Mouse (Mus musculus) heart, postnatal 0 days (tissue): ENCODE data around the gene Mcat. TPM values are rescaled to one million over a fixed set of nuclear protein-coding genes. Genes with fewer than 3 reads are reported as not detected.

Experiments
- ATAC-seq: fragments of 200-750 bp; cut with Nextera tagmentation; 2 replicates; pipeline ENCODE4 v1.8.0; 2017; ENCODE audit warnings: low read depth, moderate number of reproducible peaks, moderate library complexity; ENCODE audit not compliant: insufficient read depth
- DNase-seq: peaks from one replicate; pipeline ENCODE4 v3.0.0-alpha.2; 2016; ENCODE audit warnings: low spot score
- H3K27ac ChIP-seq: fragments of 300-500 bp; sonication (generic); 2 replicates; pipeline ENCODE4 v1.5.1; 2014; ENCODE audit warnings: low read depth, mild to moderate bottlenecking
- H3K27me3 ChIP-seq: fragments of 300-500 bp; sonication (generic); 2 replicates; pipeline ENCODE4 v1.6.1; 2014; ENCODE audit warnings: low read length, mixed read lengths; ENCODE audit not compliant: control insufficient read depth, insufficient read depth
- H3K36me3 ChIP-seq: fragments of 300-500 bp; sonication (generic); replicated peaks from 2 replicates; pipeline ENCODE4 v1.6.1; 2014; ENCODE audit warnings: low read length, mixed read lengths; ENCODE audit not compliant: control insufficient read depth, insufficient read depth
- H3K4me1 ChIP-seq: fragments of 300-500 bp; sonication (generic); 2 replicates; pipeline ENCODE4 v1.6.1; 2014; ENCODE audit warnings: antibody characterized with exemption; ENCODE audit not compliant: control insufficient read depth, insufficient read depth
- H3K4me2 ChIP-seq: fragments of 300-500 bp; sonication (generic); 2 replicates; pipeline ENCODE4 v1.6.1; 2014; ENCODE audit warnings: low read depth, mild to moderate bottlenecking, low read length, moderate library complexity
- H3K4me3 ChIP-seq: fragments of 300-500 bp; sonication (generic); 2 replicates; pipeline ENCODE4 v1.5.1; 2014; ENCODE audit warnings: low read depth, low read length
- H3K9ac ChIP-seq: fragments of 300-500 bp; sonication (generic); replicated peaks from 2 replicates; pipeline ENCODE4 v1.6.1; 2014; ENCODE audit warnings: low read depth, low read length, mixed read lengths
- H3K9me3 ChIP-seq: fragments of 300-500 bp; sonication (generic); replicated peaks from 2 replicates; pipeline ENCODE4 v1.6.1; 2016; ENCODE audit warnings: low read length; ENCODE audit not compliant: control insufficient read depth
- CTCF ChIP-seq: IDR thresholded peaks from 2 replicates; pipeline ENCODE4 v1.5.1; 2016; ENCODE audit warnings: antibody characterized with exemption, control low read depth, low read depth
- EP300 ChIP-seq: IDR thresholded peaks from 2 replicates; pipeline ENCODE4 v1.6.1; 2016; ENCODE audit warnings: antibody characterized with exemption, low read depth
- WGBS: fragments of 180-500 bp; shearing (Covaris S2); extraction: QIAGEN DNeasy Blood & Tissue Kit; methylation state at CpG from one replicate; pipeline ENCODE4 v1.1.7; 2014; 5-methylcytosine and 5-hydroxymethylcytosine counted together
- polyA plus RNA-seq: library from polyadenylated mRNA; unstranded; fragments of >200 nt; fragmentation: Nextera tagmentation; extraction: Ambion mirVana; gene quantifications from 2 replicates; pipeline ENCODE4 v1.2.1, GENCODE M21; 2015
- total RNA-seq: library from RNA; depleted of rRNA; stranded (reverse); fragments of >200 nt; gene quantifications from 2 replicates; pipeline ENCODE4 v1.2.3, GENCODE M21; 2014; ENCODE audit warnings: low replicate concordance

Mcat gene
- total and polyA plus RNA-seq, 2 experiments from 2014 or later = 36.9 to 66.6 TPM

DNA sequence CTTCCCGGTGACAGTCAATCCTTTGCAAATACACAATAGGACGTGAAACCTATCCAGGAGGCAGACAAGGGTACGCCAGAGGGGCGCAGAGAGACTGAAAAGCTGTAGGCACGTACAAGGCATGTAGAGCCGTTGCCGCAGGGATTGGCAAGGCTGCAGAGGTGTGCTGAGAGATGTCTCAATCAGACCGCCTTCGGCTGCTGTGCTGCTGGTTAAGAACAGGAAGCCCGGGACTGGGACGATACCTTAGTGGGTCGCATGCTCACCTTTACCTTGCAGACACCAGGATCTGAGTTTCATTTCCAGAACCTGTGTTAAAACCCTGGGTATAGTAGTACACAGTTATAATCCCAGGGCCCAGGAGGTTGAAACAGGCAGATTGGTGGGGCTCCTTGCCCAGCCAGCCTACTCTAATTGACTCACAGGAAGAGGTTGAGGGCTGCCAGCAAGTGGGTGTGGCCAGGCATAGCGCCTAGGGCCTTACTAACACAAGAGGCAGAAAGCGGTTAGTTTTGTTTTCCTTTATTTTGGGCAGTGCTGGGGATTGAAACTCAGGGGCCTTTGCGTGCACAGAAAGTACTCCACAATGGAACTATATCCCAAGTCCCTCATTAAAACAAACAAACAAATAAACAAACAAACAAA lies 839 bp downstream of the Mcat start:
- Histone ChIP-seq H3K9ac (no peak overlapping the region), H3K4me2 (peak overlapping the region; percentile 93), H3K27ac (peak overlapping the region; percentile 81), H3K36me3 (no peaks in the 10 kb centered on the region), H3K4me3 (peak overlapping the region; percentile 57), H3K4me1 (peaks cover 3% of the 10 kb centered on the region; the same call in 1 of the 2 replicates), H3K27me3 (no peaks in the 10 kb centered on the region), H3K9me3 (no peaks in the 10 kb centered on the region)
- no peak for TF ChIP-seq CTCF
- TF ChIP-seq EP300 = no peak
- DNase-seq (peak; percentile 79), ATAC-seq (peak; percentile 63)
- 39% methylated on average over 15 of the region's 15 CpGs for WGBS

DNA sequence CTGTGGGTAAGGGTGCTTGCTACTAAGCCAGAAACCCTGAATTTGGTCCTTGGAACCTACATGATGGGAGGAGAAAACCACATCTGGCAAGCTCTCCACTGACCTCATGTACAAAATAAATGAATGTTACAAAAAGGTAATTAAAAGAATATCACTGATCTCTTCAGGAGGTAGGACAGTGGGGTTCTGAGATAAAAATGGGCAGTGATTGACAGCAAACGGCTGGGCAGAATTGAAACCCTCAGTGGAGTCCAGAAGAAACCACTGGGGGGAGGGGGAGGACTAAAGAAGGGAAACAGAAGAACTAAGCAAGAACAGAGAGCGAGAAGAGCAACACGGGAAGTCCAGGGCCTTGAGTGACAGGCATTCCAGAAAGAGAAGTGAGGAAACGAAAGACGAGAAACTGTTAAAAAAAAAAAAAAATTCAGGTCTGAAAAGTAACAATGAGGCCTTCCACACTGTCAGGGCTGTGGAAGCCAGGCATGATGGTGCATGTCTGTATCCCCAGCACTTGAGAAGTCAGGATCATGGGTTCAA lies 2.6 kb downstream of the Mcat start:
- ATAC-seq = no peak
- Histone ChIP-seq H3K36me3 (no peaks in the 10 kb centered on the region), H3K9me3 (no peaks in the 10 kb centered on the region), H3K4me3 (no peak overlapping the region), H3K27me3 (no peaks in the 10 kb centered on the region), H3K4me1 (peaks cover 4% of the 10 kb centered on the region; the same call in 1 of the 2 replicates), H3K27ac (no peak overlapping the region), H3K9ac (no peak overlapping the region), H3K4me2 (no peak overlapping the region)
- no peak for DNase-seq
- TF ChIP-seq EP300 = no peak
- no peak for TF ChIP-seq CTCF
- WGBS = 59% methylated on average over 5 of the region's 5 CpGs

DNA sequence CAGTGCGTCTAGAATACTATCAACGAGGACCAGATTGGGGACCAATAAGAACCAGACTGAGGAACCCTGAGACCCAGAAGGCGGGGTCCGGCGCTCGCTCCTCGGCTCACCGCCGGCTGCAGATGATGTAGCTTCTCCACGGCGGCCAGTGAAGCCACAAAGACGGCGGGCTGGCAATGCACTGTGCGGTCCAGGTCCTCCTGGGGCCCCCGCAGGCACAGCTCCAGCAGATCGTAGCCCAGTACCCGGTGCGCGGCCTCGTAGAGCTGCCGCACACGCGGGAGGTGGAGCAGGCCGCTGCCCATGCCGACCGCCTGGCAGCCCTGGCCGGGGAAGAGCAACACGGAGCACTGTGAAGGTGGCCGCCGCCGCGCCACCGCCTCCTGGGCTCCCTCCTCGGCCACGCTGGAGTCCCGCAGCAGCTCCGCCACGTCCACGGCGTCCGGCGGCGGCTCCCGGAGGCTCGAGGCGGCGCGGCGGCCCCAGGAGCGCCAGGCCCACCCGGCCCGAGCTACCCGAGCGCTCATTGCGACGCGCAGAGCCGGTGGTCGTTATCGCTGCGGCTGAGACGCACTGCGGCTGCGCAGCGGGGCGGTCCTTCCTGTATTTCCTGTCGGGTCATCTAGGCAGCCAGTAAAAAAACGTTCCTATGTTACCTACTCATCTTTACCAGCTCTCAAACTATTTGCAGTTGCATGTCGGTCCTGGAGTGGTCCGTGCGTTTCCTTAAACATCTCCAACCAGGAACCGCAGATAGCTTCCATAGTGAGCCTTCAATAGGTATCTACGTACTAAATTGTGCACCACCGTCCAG lies 8.2 kb downstream of the Mcat start:
- H3K4me2 ChIP-seq = peak overlapping the region; percentile 91
- ATAC-seq = peak; percentile 88
- no peaks in the 10 kb centered on the region for H3K9me3 ChIP-seq
- WGBS = 1% methylated on average over 53 of the region's 74 CpGs
- H3K27ac ChIP-seq = peak overlapping the region; percentile 92
- H3K36me3 ChIP-seq = peaks cover 18% of the 10 kb centered on the region; the same call in 1 of the 2 replicates
- H3K9ac ChIP-seq = peak overlapping the region; percentile 92
- DNase-seq = peak; percentile 83
- H3K4me3 ChIP-seq = peak overlapping the region; percentile 88
- TF ChIP-seq CTCF (no peak), EP300 (no peak)
- peaks cover 8% of the 10 kb centered on the region; the same call in 1 of the 2 replicates for H3K4me1 ChIP-seq
- H3K27me3 ChIP-seq = no peaks in the 10 kb centered on the region

DNA sequence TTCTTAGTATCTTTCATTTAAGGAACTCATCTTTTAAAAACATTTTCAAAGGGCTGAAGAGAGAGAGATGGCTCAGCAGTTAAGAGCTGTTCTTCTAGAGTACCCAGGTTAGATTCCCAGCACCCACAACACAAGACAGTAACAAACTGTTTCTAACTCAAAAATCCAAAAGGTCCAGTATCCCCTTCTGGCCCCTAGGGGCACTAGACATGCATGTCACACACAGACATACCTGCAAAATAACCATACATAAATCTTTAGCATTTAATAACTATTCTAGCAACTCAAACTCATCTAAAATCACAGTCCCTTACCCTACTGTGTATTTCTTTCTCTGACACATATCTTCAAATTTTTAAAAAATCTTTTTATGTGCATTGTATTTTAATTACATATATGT lies 9.8 kb downstream of the Mcat start:
- DNase-seq (no peak), ATAC-seq (no peak)
- Histone ChIP-seq H3K27ac (no peak overlapping the region), H3K27me3 (no peaks in the 10 kb centered on the region), H3K4me1 (peaks cover 8% of the 10 kb centered on the region; the same call in 1 of the 2 replicates), H3K9ac (no peak overlapping the region), H3K36me3 (peaks cover 33% of the 10 kb centered on the region), H3K9me3 (no peaks in the 10 kb centered on the region), H3K4me3 (no peak overlapping the region), H3K4me2 (no peak overlapping the region)
- TF ChIP-seq CTCF = peak; percentile 31
- TF ChIP-seq EP300 = no peak

DNA sequence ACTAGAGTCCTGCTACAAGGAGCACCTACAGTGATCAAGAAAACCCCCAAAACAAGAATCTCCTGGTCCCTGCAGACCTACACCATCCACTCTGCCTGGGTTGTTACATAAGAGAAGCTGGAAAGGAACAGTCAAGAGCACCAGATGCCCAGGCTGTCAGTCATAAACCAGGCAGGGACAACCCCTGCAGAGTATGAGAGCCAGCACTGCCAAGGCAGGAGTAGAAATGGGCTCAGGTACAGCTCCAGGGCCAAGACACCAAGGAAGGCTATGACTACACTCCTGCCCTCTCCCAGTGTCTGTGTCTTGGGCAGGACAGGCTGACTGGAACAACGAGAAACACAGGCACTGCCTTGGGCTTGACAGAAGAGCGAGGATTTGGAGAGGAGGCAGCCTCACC lies 13.4 kb downstream of the Mcat start:
- WGBS = 78% methylated on average over 2 of the region's 2 CpGs
- no peak for ATAC-seq
- no peak overlapping the region for H3K27ac ChIP-seq
- no peak overlapping the region for H3K4me3 ChIP-seq
- H3K9ac ChIP-seq = no peak overlapping the region
- DNase-seq = no peak
- no peak for TF ChIP-seq EP300
- TF ChIP-seq CTCF = no peak
- no peak overlapping the region for H3K4me2 ChIP-seq
- H3K9me3 ChIP-seq = no peaks in the 10 kb centered on the region
- no peaks in the 10 kb centered on the region for H3K27me3 ChIP-seq
- H3K36me3 ChIP-seq = peaks cover 70% of the 10 kb centered on the region
- 0 out of 2 replicates have a peak, but pooled peaks cover 4% of the 10 kb centered on the region for H3K4me1 ChIP-seq
